Mouse (Mus musculus) ES-Bruce4 (cell line): ENCODE data around the gene Hoxd4.

Source experiments
- CTCF ChIP-seq: IDR thresholded peaks from one replicate; pipeline ENCODE4 v1.8.1; 2011; ENCODE audit warnings: low read depth, low read length
- EP300 ChIP-seq: IDR thresholded peaks from 2 replicates; pipeline ENCODE4 v1.6.1; 2011; ENCODE audit warnings: low read depth, low read length; ENCODE audit not compliant: insufficient read depth
- POLR2A ChIP-seq: IDR thresholded peaks from one replicate; pipeline ENCODE4 v1.8.1; 2011; ENCODE audit warnings: low read length; ENCODE audit not compliant: insufficient read depth

- TF ChIP-seq POLR2A = no peak
- TF ChIP-seq CTCF = no peak
- TF ChIP-seq EP300 = no peak
Observed at GRCm38 (mm10) chr2:74708676-74709075, 3.1 kb upstream of the Hoxd4 start.
